Mouse (Mus musculus): ENCODE results near the gene Ybx2.

GRCm38 (mm10) chr11:69939181-69939580 lies 3.6 kb downstream of the Ybx2 start:
- no peak for TF ChIP-seq POLR2A (IDR thresholded peaks at IDR 0.05; ENCODE audit: insufficient read depth, low read length)
- no peak for TF ChIP-seq EP300 (IDR thresholded peaks at IDR 0.05; ENCODE audit: insufficient read depth, low read depth, low read length)

All from ES-Bruce4 (cell line).